Mouse (Mus musculus) spleen, adult 2 months (tissue): ENCODE data around the gene Cyp24a1.

Source experiments
- CTCF ChIP-seq: fragments of 200-500 bp; IDR thresholded peaks from 2 replicates; pipeline ENCODE4 v1.5.1; 2011; ENCODE audit warnings: mild to moderate bottlenecking, inconsistent platforms; ENCODE audit not compliant: insufficient read depth, insufficient read length, insufficient replicate concordance; ENCODE audit errors: extremely low read depth
- POLR2A ChIP-seq: fragments of 200-500 bp; IDR thresholded peaks from 2 replicates; pipeline ENCODE4 v1.6.1; 2011; ENCODE audit warnings: low read depth, low read length, inconsistent platforms

DNA sequence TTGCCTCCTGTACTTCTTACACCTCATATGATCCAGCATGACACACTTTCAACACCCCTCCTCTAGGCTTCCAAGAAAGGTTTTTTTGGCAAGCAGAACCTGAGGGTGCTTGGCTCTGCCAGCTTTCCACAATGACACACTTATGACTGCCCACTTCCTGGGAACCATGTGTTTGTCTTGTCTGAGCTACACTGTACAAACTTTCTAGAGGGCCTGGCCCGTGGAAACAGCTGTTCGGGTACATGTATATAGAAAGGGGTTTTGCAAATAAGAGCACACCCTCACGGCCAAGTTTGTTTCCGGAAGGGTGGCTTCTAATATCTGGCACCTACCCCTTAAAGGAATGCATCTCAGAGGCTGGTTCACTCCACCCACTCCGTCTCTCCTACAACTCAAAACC lies 51.1 kb downstream of the Cyp24a1 start:
- TF ChIP-seq CTCF = no peak
- no peak for TF ChIP-seq POLR2A
